Mouse (Mus musculus): ENCODE data around the gene Cyp1b1. TPM values are rescaled to one million over a fixed set of nuclear protein-coding genes. Genes with fewer than 3 reads are reported as not detected.

Cyp1b1 gene
- 1 to 10 TPM; 3.3 to 4.2 TPM for total RNA-seq (2021)
- long read RNA-seq, experiment 1, partial matches to known transcripts = 0 of 1 reads
- long read RNA-seq, experiment 1, other reads (novel, unspliced or antisense) = 1 of 1 reads
- long read RNA-seq, experiment 2 = 0 reads

DNA sequence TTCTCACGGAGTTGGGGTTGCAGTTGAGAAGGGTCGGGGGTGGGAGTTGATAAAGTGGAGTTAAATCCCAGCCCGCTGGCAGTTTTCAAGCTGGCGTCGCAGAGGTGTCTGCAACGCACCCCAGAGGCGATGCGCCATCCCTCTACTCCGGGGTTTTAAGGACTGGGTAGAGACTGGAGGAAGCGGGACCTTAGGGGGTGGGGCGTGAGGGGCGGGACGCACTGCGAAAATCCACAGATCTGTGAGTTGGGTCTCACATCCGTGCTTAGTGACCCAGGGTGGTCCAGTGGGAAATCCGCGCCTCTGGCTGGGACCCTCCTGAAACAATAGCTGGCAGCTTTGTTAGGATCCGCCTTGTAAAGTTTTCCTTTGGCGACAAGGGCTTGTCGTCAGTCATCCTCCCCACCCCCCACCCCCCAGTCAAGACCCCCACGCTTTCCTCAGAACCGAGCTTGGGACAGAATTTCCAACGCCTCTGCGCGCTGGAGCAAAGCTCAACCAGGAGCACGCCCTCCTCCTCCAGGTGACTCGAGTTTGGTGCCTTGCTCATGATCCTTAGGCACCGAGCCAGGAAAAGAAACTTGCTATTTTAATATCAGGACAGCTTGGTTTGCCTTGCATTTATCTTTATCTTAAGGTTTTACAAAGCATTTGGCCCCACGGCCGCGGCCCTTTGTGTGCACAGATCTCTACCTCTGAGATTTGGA is at the start of gene Cyp1b1:
TSS of gene Cyp1b1 (minus strand) at position 131 of the 707 bp plus-strand sequence.
- intact Hi-C loops (cut with DNase I) = no loop called here
- no peak for DNase-seq (ENCODE audit: low spot score in 2 of 2)

DNA sequence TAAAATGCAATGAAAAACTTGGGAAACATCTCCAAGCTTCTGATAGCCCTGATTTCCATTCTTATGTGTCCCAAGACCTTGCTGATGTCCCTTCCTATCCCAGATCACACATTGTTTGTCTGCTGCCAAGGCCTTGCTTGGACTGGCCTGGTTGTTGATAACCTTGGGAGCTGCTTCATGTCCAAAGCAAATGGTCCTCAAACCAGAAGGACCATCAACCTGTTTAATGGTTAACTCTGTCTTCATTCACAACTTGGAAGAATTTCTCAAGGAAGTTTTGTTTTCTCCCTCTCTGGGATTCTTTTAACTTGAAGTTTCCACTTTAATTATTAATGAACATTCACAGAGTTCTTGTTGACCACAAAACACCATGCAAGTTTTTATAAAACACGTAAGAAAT is 47.0 kb upstream of the Cyp1b1 start:
- intact Hi-C loops (cut with DNase I) = no loop called here

DNA sequence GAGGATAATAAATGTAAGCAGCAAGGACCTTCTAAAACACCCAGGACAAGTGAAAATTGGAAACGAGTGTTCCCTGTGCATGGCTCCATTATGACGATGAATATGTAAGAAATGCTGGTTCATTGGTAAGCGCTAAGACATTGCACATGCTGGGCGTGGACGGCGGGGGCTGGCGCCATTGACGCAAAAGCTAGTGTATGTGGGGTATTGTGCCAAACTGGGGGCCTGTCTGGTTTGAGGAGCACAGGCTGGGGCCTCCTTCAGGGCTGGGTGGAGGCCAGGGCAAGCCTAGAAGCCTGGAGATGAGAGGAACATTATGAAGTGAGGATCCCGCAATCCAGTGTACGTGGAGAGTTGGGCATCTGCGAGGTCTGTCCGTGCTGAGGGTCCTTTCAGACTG is 39.0 kb upstream of the Cyp1b1 start:
- intact Hi-C loops (cut with DNase I) = no loop called here
- no peak for DNase-seq (ENCODE audit: low spot score in 2 of 2)

More for the DNA sequence above, 47.0 kb upstream of the Cyp1b1 start:
- no peak for DNase-seq (ENCODE audit: low spot score in 2 of 2)

DNA sequence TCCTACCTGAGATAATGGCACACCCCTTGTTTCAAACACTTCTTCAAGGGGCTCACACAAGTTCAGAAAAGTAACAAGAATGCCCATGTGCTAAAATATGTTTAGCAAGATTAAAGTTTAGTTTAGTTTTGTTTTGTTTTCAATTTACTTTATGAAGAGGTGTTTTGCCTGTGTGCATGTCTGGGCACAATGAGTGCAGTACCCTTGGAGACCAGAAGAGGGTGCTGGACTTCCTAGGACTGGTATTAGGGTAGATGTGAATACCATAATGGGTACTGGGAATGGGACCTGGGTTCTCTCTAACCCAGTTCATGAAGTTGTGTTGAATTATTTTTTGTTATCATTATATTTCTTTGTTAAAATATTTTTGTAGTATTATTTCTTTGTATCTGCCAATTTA is 38.0 kb upstream of the Cyp1b1 start:
- no peak for DNase-seq (ENCODE audit: low spot score in 2 of 2)
- intact Hi-C loops (cut with DNase I) = no loop called here

- DNase-seq (ENCODE audit: low spot score in 2 of 2) = no peak
- intact Hi-C loops (cut with DNase I) = no loop called here
Observed at GRCm38 (mm10) chr17:79751661-79752191, 36.9 kb upstream of the Cyp1b1 start.

DNA sequence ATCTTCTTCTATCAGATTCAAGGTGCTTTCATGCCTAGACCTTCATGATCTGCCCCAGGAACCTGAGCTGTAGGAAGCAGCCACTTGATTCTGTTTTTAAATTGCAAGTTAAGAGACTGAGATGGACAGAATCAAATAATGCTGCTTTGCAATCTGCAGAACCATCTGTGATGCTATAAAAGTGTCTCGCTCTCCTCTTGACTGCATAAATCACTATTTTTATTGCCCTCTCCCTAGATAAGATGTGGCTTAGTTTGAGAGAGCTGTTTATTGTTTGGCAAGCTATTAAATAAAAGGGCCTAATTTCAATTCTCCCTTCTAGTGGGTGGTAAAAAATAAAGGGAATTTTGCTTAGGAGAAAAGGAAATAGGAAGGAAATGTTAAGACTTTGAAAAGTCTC is 34.8 kb upstream of the Cyp1b1 start:
- no peak for DNase-seq (ENCODE audit: low spot score in 2 of 2)

GRCm38 (mm10) chr17:79746954-79747353 is 32.1 kb upstream of the Cyp1b1 start:
- peak in 1 of 2 experiments; percentile 38 for DNase-seq (ENCODE audit: low spot score in 2 of 2)
- intact Hi-C loops (cut with DNase I) = no loop called here

More for the DNA sequence above, 34.8 kb upstream of the Cyp1b1 start:
- intact Hi-C loops (cut with DNase I) = no loop called here

- intact Hi-C loops (cut with DNase I) = no loop called here
- DNase-seq (ENCODE audit: low spot score in 2 of 2) = no peak
Observed at GRCm38 (mm10) chr17:79746146-79746591, 31.3 kb upstream of the Cyp1b1 start.

- intact Hi-C loops (cut with DNase I) = no loop called here
- DNase-seq (ENCODE audit: low spot score in 2 of 2) = no peak
Observed at GRCm38 (mm10) chr17:79745051-79745731, 30.3 kb upstream of the Cyp1b1 start.

DNA sequence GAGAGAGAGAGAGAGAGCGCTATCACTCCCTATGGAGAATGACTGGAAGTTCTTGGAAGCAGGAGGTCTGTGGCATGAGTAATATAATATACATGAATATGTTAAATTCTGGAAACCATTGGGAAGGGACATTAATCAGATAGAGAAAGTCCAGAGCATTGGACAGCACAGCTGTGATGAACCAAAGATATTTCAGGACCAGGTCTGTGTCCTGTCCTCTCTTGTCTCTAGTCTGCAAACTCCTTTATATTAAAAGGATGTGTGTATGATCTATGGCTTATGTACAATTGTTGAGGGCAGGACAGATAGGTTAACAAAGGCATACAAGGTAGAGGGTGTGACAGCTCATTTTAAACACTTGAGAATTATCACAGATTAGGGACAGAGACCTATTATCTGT is 28.6 kb upstream of the Cyp1b1 start:
- intact Hi-C loops (cut with DNase I) = no loop called here
- DNase-seq (ENCODE audit: low spot score in 2 of 2) = no peak

- intact Hi-C loops (cut with DNase I) = no loop called here
- DNase-seq (ENCODE audit: low spot score in 2 of 2) = no peak
Observed at GRCm38 (mm10) chr17:79742635-79743034, 27.8 kb upstream of the Cyp1b1 start.

GRCm38 (mm10) chr17:79738847-79739498 is 24.1 kb upstream of the Cyp1b1 start:
- no peak for DNase-seq (ENCODE audit: low spot score in 2 of 2)
- intact Hi-C loops (cut with DNase I) = no loop called here

DNA sequence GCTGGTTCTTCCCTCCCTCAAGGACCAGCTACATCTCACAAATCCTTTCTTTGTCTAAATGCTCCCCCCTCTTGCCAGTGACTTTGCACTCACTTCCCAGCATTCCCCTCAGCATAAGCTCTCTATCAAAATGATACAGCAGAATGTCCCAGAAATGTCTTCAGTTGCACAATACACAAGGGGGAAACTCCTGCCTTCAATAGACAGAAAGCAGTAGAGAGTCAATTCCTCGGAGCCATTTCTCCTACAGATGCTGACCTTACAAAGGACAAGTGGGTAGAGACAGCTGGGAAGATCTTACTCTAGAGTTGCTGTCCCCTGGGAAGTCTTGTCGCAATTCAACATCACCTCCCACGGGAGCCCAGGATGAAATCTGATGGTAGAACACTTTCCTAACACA is 22.7 kb upstream of the Cyp1b1 start:
- intact Hi-C loops (cut with DNase I) = no loop called here
- no peak for DNase-seq (ENCODE audit: low spot score in 2 of 2)

- intact Hi-C loops (cut with DNase I) = no loop called here
- DNase-seq (ENCODE audit: low spot score in 2 of 2) = no peak
Observed at GRCm38 (mm10) chr17:79733039-79733438, 18.2 kb upstream of the Cyp1b1 start.

DNA sequence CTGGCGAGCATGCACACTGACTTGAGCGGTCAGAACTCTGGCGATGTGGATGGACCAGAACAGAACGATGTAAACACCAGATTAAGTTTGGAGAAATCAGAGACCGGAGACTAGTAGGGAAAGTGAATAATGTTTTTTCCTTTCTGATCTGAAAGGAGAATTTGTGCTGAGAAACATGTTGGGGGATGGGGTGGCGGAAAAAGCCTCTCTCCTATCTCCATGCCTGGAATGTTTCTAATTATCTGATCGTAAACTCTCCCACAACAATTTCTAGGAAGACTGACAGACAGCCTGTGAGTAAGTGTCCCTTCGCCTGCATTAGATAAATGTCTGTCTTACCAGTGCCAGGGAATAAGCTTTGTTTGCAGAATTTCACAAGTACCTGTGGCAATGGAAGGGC is 16.1 kb upstream of the Cyp1b1 start:
- no peak for DNase-seq (ENCODE audit: low spot score in 2 of 2)
- intact Hi-C loops (cut with DNase I) = no loop called here

- intact Hi-C loops (cut with DNase I) = no loop called here
- DNase-seq (ENCODE audit: low spot score in 2 of 2) = no peak
Observed at GRCm38 (mm10) chr17:79728585-79729503, 14.0 kb upstream of the Cyp1b1 start.

DNA sequence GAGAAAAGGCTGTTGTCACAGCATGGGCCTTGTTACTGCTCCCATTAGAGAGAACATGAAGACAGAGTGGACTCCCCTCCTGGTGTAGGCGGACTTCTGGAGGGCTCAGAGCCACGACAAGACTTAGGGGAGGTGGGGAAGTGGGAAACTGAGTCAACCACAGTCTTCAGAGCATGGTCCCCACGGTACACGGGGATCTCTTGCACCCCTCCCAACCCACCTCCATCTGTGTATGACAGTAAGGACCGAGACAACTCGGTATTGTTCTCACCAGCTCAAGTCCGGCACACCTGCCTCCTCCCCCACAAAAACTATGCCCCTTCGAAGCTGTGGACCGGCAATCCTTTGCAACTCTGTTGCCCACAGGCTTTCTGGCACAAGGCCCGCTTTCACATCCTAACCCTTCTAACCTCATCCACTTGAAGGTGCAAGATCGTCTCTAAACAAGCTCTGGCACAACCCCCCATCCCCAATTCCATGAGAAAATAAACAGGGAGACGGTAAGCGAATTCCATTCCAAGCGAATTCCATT is 13.3 kb upstream of the Cyp1b1 start:
- no peak for DNase-seq (ENCODE audit: low spot score in 2 of 2)
- intact Hi-C loops (cut with DNase I) = no loop called here

- intact Hi-C loops (cut with DNase I) = no loop called here
- no peak for DNase-seq (ENCODE audit: low spot score in 2 of 2)
Observed at GRCm38 (mm10) chr17:79726613-79727012, 11.8 kb upstream of the Cyp1b1 start.

- no peak for DNase-seq (ENCODE audit: low spot score in 2 of 2)
Observed at GRCm38 (mm10) chr17:79720681-79721080, 5.8 kb upstream of the Cyp1b1 start.

More at GRCm38 (mm10) chr17:79720681-79721080, 5.8 kb upstream of the Cyp1b1 start:
- intact Hi-C loops (cut with DNase I) = no loop called here
